Mouse (Mus musculus): ENCODE results near the gene Lrig2.

Lrig2 gene

DNA sequence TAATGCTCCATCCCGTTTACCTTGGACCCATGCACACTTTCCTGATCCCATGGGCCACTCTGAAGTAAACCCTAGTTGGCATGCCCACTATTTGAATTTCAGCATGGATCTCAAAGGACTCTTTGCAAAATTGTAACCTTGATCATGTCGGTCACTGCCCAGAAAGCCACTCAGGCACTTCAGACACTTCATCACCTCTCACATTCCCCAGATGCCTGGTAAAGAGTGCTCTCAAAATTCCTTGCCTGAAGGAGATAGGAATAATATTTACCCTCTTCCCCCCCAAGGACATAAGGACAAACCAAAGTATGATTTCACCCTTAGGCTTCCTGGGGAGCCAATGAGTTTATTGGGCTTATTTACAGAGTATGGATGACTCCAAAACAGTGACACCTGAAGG, 139.3 kb downstream of the Lrig2 start:
- no peak for DNase-seq (ENCODE audit: low spot score in 2 of 2)

DNA sequence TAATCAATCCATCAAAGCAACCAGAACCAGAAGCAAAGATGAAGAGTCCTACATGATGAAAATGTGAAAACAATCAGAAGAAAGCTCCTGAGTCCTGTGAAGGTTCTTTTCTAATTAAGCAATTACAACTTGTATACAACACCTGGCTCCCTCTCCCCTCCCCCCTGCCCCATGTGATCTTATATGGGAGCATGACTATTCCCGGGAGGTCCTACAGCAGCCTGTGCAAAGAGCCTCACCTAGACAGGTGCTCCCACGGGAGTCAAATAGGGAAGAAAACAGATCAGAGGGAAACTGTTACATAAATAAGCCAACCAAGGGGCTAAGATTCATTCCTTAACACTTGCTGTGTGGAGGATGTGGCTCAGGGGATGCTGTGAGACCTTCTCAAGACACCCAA, 143.8 kb downstream of the Lrig2 start:
- no peak for DNase-seq (ENCODE audit: low spot score in 2 of 2)

DNA sequence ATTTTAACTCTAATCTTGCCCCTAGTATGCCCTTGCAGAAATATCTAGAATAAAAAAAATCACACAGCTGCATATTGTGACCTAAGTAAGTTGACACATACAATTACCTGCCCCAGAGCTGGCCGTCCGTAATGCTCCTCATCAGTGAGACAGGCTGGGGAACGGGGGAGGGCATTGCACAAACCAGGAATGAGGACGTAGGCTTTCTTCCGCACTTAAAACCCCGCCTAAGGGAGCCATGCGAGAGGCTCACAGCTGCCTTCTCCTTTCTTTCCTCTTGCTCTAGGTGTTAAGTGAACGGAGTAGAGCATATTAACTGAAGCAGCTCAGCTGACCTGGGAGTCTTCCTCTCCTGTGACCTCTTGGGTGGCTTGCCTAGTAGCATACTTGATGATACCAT, 149.9 kb downstream of the Lrig2 start:
- DNase-seq (ENCODE audit: low spot score in 2 of 2), result no peak

- no peak for DNase-seq (ENCODE audit: low spot score in 2 of 2)
These were observed 151.4 kb downstream of the Lrig2 start for GRCm38 (mm10) chr3:104360325-104360724.

DNA sequence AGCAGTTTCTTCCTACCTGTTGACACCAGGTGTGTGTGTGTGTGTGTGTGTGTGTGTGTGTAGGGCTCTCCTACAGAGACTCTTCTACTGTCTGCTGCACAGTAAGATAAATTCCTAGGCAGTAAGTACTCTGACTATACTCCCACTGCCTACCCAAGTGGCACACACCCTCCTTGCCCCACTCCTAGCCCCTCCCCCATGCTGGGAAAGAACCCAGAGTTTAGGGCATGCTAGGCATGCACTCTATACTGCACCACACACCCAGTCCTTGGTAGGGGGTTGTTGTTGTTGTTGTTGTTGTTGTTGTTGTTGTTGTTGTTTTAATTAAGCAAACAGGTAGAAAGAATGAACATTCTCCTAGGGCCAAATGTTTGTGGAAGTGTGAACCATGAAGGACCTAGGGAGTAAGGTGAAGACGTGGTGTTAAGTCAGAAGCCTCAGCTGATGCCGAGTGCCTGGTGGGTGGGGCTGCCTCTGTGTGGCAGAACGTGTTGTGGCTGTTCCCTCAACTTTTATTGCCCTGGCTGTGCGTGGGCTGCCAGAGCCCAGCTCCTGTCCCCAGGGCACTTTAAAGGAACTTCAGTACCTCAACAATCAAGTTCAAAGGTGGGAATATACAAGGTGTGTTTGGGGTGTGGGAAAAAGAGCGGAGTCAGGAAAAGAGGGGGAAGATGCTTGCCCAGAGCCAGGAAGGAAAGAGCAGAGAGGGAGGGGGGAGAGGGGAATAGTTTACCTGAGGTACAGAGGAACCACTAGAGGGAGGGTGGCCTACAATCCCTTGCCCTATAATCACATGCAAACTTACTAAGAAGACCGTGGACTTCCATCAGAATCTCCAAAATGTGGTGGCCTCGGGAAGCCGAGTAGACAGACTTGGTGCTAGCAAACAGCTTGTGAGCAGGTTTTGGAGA, 152.2 kb downstream of the Lrig2 start:
- no peak for DNase-seq (ENCODE audit: low spot score in 2 of 2)

GRCm38 (mm10) chr3:104358747-104359146, 153.0 kb downstream of the Lrig2 start:
- no peak for DNase-seq (ENCODE audit: low spot score in 2 of 2)

DNA sequence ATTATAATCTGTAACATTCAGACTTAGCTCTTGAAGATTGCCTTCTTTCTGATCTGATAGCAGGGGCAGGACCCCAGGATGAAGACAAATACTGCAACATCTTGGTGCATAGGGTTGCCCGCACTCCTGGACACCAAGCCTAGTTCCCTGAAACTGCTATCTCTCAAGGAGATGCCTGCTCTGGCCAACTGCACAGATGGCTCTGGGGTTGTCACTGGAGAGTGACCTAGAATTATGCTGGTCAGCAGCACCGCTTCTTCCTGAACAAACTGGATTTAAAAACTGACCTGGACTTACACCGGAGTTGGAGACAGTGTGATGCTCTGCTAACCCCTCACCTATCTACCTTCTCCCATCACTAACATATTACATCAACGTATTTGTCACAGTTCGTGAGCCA, 155.6 kb downstream of the Lrig2 start:
- no peak for DNase-seq (ENCODE audit: low spot score in 2 of 2)

GRCm38 (mm10) chr3:104353884-104354283, 157.8 kb downstream of the Lrig2 start:
- DNase-seq (ENCODE audit: low spot score in 2 of 2), result no peak

DNA sequence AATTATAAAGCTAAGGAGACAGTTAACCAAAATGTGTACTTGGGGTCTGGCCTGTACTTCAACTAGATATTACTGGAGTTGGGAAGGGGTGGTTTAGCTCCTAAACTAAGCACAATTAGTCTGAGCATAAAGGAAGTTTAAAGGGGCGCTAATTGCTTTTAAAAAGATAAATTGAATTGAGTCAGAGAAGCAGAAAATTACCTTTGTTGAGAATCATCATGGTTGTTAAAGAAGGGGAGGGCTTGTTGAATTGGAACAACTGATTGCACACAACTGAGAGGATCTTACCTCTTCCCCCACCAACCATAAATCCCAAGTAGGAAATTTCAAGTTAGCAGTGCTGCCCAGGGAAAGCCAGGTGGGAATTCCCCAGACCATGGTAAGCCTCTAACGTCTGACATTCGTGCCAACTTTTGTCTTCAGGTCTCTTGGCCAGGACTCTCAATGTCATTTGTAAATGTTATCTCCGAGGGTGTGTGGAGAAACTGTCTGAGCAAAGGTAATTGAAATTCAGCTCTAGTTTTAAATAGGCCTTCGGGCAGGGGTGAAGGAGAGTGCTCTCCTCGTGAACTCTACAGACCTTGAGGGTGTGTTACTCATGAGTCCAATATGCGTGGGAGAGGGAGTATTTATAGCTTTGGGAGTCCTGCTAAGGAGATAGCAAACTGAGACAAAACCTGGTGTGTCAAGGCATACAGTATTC, 159.2 kb downstream of the Lrig2 start:
- DNase-seq (ENCODE audit: low spot score in 2 of 2), result no peak

DNA sequence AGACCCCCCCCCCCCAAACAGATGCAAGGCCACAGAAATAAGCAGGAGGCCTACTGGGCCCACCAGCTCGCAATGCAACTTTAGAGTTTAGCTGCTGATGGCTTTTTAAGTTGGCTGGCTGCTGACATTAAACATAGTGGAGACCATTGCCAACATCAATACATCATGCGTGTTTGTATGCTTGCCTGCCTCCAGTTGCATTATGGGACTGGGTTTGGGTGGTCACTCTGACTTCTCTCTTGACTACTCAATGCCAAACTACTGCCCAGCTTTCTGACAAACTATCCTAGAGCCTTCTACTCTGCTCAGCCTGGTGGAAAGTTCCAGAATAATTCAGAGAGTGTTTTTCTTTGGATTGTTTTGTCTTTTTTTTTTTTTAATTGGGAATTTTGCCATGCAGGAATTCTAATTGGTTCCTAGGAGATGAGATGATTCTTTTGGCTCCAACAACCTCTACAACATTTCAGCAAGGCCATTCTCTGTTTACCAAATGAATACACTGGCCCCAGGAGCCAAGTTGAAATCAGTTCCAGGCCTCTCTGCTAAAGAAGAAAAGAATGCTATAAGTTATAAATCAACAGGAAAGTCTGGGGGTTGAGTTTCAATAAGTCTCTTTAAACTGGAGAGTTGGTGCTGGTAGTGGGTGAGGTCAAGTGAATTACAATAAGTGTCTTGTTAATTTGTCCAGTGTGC, 161.3 kb downstream of the Lrig2 start:
- no peak for DNase-seq (ENCODE audit: low spot score in 2 of 2)

- no peak for DNase-seq (ENCODE audit: low spot score in 2 of 2)
These were observed 161.9 kb downstream of the Lrig2 start for GRCm38 (mm10) chr3:104349847-104350228.

DNA sequence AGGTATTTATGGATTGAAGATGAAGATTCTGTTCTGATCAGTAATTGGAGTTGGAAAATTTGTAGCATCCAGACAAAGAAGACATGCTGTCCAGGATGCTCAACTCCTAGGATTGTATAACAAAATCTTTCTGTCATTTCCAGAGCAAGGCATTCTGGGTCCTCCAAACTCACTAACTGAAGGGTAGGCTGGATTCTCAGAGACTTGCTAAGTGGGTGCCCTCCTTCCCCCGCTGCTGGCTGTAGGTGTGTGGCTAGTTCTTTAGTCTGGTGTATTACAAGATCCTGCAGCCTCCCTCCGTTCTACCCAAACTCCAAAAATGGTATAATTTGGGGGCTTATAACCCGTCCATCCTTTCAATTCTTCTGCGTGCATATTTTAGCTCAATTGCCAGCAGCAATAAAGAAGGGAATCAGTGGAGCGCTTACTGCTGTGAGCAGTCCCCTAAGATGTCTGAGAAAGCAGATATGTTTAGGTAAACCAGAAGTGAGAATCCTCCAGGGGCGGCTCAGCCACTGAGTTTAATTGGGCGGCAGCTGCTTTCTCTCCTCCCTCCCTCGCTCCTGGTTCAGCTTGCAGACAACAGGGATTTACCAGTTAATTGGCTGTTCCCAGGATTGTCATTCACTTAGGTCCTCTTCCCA, 162.4 kb downstream of the Lrig2 start:
- DNase-seq (ENCODE audit: low spot score in 2 of 2), result no peak
